Mouse (Mus musculus) layer of hippocampus, postnatal 14 days (tissue): ENCODE data around the gene Tyr. TPM values are rescaled to one million over a fixed set of nuclear protein-coding genes. Genes with fewer than 3 reads are reported as not detected.
A peak's percentile ranks its signal among the peaks of the same experiment; 100 is the strongest.
"Not testable (repeated sequence)": the region's sequence is repeated elsewhere in the genome, so short reads cannot be mapped to it uniquely, and the experiment has no call there.

Experiments used
- DNase-seq, 2 experiments: peaks; one replicate each; pipeline ENCODE4 v3.0.0; 2021 to 2022; ENCODE audit warnings: low spot score in 2 of 2, mixed read lengths in 1 of 2
- long read RNA-seq, 2 experiments: library from polyadenylated mRNA; stranded (forward); transcript quantifications; one replicate each; pipeline ENCODE4 v2.0.0; 2021
- total RNA-seq, 2 experiments: library from RNA; stranded (reverse); gene quantifications; 2 replicates each; pipeline ENCODE4 v1.2.3; 2021

The Tyr gene
- total RNA-seq = not detected
- long read RNA-seq, experiment 1 = 0 reads
- long read RNA-seq, experiment 2 = 0 reads

DNA sequence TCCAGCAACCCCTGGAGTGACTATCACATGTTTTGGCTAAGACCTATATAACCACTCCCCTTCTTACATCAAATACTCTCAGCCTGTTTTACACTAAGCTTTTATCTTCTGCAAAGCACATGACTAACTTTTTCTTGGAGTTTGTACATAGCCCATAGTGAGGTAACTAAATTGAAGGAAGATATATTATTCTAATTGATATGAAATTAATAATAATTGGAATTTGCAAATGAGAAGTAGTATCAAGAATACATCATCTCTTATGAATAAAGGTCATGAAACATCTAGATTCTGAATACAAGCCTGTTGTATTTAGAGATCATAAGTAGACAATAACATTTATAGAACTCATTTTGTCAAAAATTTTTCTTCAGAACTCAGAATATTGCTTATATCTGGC is at the start of gene Tyr:
TSS of gene Tyr (minus strand) at position 101 of the 400 bp plus-strand sequence.
- DNase-seq = no peak

- DNase-seq = no peak
These were observed 45.7 kb upstream of the Tyr start for GRCm38 (mm10) chr7:87539031-87539430.

DNA sequence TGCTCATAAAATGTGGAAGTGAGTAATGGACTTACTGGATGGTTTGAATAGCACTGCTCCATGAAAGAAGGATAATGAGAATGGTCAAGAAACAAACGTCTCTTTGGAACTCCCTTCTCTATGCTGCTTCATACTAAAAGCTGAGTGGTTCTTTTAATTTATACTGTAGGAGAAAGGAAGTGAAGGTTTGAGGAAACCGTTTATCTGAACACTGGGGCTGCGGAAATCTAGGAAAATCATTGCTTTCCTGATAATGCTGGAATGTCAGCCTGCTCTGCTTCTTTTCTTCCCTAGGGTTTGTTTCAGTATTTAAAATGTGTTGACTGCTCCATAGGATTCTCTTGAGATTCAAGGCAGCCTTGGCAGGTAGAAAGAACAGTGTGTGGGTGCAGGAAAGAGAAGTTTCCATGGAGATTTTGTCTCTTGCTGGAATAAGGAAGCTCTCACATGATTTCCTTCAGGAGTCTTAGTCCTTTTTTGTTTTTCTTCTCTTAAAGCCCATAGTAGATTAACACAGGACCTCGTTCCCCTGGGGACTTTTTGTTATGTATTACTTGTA is 891 bp upstream of the Tyr start:
- DNase-seq = peak in 1 of 2 experiments; percentile 9

- no peak for DNase-seq
These were observed 5.3 kb downstream of the Tyr start for GRCm38 (mm10) chr7:87488024-87488423.

DNA sequence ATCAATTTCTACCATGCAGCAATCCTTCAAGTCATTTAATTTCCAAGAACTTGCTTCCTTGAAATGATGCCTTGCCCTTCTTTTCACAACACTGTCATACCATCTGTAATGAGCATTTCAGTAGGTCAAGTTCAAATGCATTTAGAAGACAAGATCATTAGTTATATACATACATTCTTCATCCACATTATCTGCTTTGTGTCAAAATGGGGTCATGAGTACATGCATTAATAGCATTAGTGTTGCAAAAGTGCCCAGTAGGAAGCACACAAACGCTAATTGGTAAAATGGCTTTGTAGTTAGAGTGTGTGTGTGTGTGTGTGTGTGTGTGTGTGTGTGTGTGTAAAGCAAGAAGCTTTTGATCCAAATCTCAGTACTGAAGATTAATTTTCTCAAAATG is 80.0 kb downstream of the Tyr start:
- no peak for DNase-seq

DNA sequence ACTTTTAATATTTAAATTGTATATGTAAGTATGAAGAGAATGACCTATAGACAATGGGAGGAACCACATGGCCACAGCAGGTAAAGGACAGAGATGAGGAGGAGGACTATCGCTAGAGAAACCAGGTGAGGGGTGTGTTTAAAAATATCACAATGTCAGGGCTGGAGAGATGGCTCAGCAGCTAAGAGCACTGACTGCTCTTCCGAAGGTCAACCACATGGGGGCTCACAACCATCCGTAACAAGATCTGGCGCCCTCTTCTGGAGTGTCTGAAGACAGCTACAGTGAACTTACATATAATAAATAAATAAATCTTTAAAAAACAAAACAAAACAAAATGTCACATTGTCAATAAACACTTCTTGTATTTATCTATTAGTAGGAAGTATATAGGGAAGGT is 81.9 kb downstream of the Tyr start:
- DNase-seq = not testable (repeated sequence)

- no peak for DNase-seq
These were observed 96.3 kb downstream of the Tyr start for GRCm38 (mm10) chr7:87397023-87397422.

DNA sequence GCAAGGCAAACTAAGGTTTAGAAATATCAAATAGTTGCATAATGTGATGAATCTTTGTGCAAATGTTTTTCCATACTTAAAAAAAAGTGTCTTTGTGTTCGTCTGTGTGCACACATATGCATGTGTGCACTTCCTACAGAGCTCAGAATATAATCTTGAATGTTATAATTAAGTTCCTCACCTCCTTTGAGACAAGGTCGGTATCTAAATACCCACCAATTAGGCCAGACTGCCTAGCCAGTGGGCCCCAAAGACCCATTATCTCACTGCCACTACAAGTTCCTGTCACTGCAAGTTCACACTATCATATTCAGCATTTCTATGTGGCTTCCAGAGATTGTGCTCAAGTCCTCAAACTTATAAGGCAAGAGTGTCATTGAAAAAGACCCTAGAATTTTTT is 118.4 kb downstream of the Tyr start:
- no peak for DNase-seq

Other genes with a start within 250 kb of the Tyr start
- under 1 TPM; 0.60 TPM for gene Nox4, start 247.4 kb downstream of the Tyr start, total RNA-seq
- gene Grm5, start 90.7 kb upstream of the Tyr start, total RNA-seq = 100 to 1,000 TPM; 225 to 229 TPM